Mouse (Mus musculus) midbrain, embryonic 15.5 days (tissue): Measurements from ENCODE around the gene Pgap1. TPM values are rescaled to one million over a fixed set of nuclear protein-coding genes. Genes with fewer than 3 reads are reported as not detected.

Experiments used
- ATAC-seq: fragments of 200-750 bp; cut with Nextera tagmentation; replicated peaks from 2 replicates; pipeline ENCODE4 v1.8.0; 2017; ENCODE audit warnings: moderate TSS enrichment
- H3K27ac ChIP-seq: fragments of 300-500 bp; sonication (generic); 2 replicates; pipeline ENCODE4 v1.5.1; 2015; ENCODE audit warnings: mild to moderate bottlenecking, inconsistent platforms
- H3K27me3 ChIP-seq: fragments of 300-500 bp; sonication (generic); replicated peaks from 2 replicates; pipeline ENCODE4 v1.6.1; 2015; ENCODE audit warnings: inconsistent platforms
- H3K36me3 ChIP-seq: fragments of 300-500 bp; sonication (generic); replicated peaks from 2 replicates; pipeline ENCODE4 v1.6.1; 2015; ENCODE audit warnings: inconsistent platforms
- H3K4me1 ChIP-seq: fragments of 300-500 bp; sonication (generic); 2 replicates; pipeline ENCODE4 v1.6.1; 2015; ENCODE audit warnings: inconsistent platforms
- H3K4me2 ChIP-seq: fragments of 300-500 bp; sonication (generic); 2 replicates; pipeline ENCODE4 v1.6.1; 2015; ENCODE audit warnings: inconsistent platforms, mild to moderate bottlenecking, moderate library complexity
- H3K4me3 ChIP-seq: fragments of 300-500 bp; sonication (generic); 2 replicates; pipeline ENCODE4 v1.5.1; 2015; ENCODE audit warnings: mild to moderate bottlenecking, inconsistent platforms
- H3K9ac ChIP-seq: fragments of 300-500 bp; sonication (generic); 2 replicates; pipeline ENCODE4 v1.6.1; 2015; ENCODE audit warnings: mild to moderate bottlenecking, inconsistent platforms
- H3K9me3 ChIP-seq: fragments of 300-500 bp; sonication (generic); 2 replicates; pipeline ENCODE4 v1.6.1; 2016; ENCODE audit warnings: inconsistent platforms
- WGBS: fragments of 180-500 bp; shearing (Covaris S2); methylation state at CpG from one replicate; pipeline ENCODE4 v1.1.7; 2015; ENCODE audit warnings: mixed read lengths; 5-methylcytosine and 5-hydroxymethylcytosine counted together
- polyA plus RNA-seq: library from polyadenylated mRNA; unstranded; fragments of >200 nt; fragmentation: Nextera tagmentation; extraction: Ambion mirVana; gene quantifications from 2 replicates; pipeline ENCODE4 v1.2.1, GENCODE M21; 2015

Gene Pgap1
- polyA plus RNA-seq, 1 experiment from 2014 or later, result 33.6 TPM

- H3K27ac ChIP-seq, result no peak overlapping the region
- H3K9ac ChIP-seq, result no peak overlapping the region
- H3K36me3 ChIP-seq, result peaks cover 20% of the 10 kb centered on the region
- H3K27me3 ChIP-seq, result no peaks in the 10 kb centered on the region
- no peak overlapping the region for H3K4me2 ChIP-seq
- ATAC-seq, result no peak
- H3K4me3 ChIP-seq, result no peak overlapping the region
- 73% methylated on average over 2 of the region's 2 CpGs for WGBS
- H3K4me1 ChIP-seq, result no peaks in the 10 kb centered on the region
- no peaks in the 10 kb centered on the region for H3K9me3 ChIP-seq
These were observed 59.0 kb downstream of the Pgap1 start for GRCm38 (mm10) chr1:54498496-54498895.

- Histone ChIP-seq H3K27ac (no peak overlapping the region), H3K36me3 (peaks cover 36% of the 10 kb centered on the region), H3K9ac (no peak overlapping the region), H3K4me2 (no peak overlapping the region), H3K9me3 (no peaks in the 10 kb centered on the region), H3K27me3 (no peaks in the 10 kb centered on the region), H3K4me1 (no peaks in the 10 kb centered on the region), H3K4me3 (no peak overlapping the region)
- ATAC-seq, result no peak
- WGBS, result 80% methylated on average over 1 of the region's 1 CpGs
These were observed 61.2 kb downstream of the Pgap1 start for GRCm38 (mm10) chr1:54496254-54496653.

GRCm38 (mm10) chr1:54493496-54493895 lies 64.0 kb downstream of the Pgap1 start:
- Histone ChIP-seq H3K36me3 (peaks cover 47% of the 10 kb centered on the region), H3K9me3 (no peaks in the 10 kb centered on the region)
- WGBS, result 96% methylated on average over 3 of the region's 3 CpGs

GRCm38 (mm10) chr1:54492435-54492841 lies 65.0 kb downstream of the Pgap1 start:
- Histone ChIP-seq H3K4me3 (no peak overlapping the region), H3K9ac (no peak overlapping the region), H3K27ac (no peak overlapping the region), H3K9me3 (no peaks in the 10 kb centered on the region), H3K4me2 (no peak overlapping the region), H3K36me3 (peaks cover 51% of the 10 kb centered on the region), H3K27me3 (no peaks in the 10 kb centered on the region), H3K4me1 (no peaks in the 10 kb centered on the region)
- ATAC-seq, result 0 out of 2 replicates have a peak, but pooled peaks have one; percentile 24
- 78% methylated on average over 2 of the region's 2 CpGs for WGBS

More at GRCm38 (mm10) chr1:54493496-54493895, 64.0 kb downstream of the Pgap1 start:
- Histone ChIP-seq H3K4me1 (no peaks in the 10 kb centered on the region), H3K9ac (no peak overlapping the region), H3K4me3 (no peak overlapping the region), H3K27ac (no peak overlapping the region), H3K4me2 (no peak overlapping the region), H3K27me3 (no peaks in the 10 kb centered on the region)
- ATAC-seq, result no peak

GRCm38 (mm10) chr1:54484744-54485420 lies 72.6 kb downstream of the Pgap1 start:
- ATAC-seq, result peak; percentile 58; the same call in 1 of the 2 replicates
- Histone ChIP-seq H3K4me2 (no peak overlapping the region), H3K4me1 (no peaks in the 10 kb centered on the region), H3K9me3 (no peaks in the 10 kb centered on the region), H3K4me3 (no peak overlapping the region), H3K27me3 (no peaks in the 10 kb centered on the region), H3K36me3 (peaks cover 32% of the 10 kb centered on the region), H3K27ac (no peak overlapping the region), H3K9ac (no peak overlapping the region)
- 50% methylated on average over 3 of the region's 3 CpGs for WGBS

GRCm38 (mm10) chr1:54480491-54480890 lies 77.0 kb downstream of the Pgap1 start:
- peaks cover 26% of the 10 kb centered on the region for H3K36me3 ChIP-seq
- no peaks in the 10 kb centered on the region for H3K4me1 ChIP-seq
- no peak overlapping the region for H3K9ac ChIP-seq
- no peaks in the 10 kb centered on the region for H3K9me3 ChIP-seq
- ATAC-seq, result no peak
- 96% methylated on average over 12 of the region's 12 CpGs for WGBS
- H3K27me3 ChIP-seq, result no peaks in the 10 kb centered on the region
- no peak overlapping the region for H3K4me3 ChIP-seq
- H3K4me2 ChIP-seq, result no peak overlapping the region
- no peak overlapping the region for H3K27ac ChIP-seq

- Histone ChIP-seq H3K9ac (no peak overlapping the region), H3K4me1 (no peaks in the 10 kb centered on the region), H3K9me3 (no peaks in the 10 kb centered on the region), H3K4me3 (no peak overlapping the region), H3K36me3 (no peaks in the 10 kb centered on the region), H3K27me3 (no peaks in the 10 kb centered on the region), H3K4me2 (no peak overlapping the region), H3K27ac (no peak overlapping the region)
- ATAC-seq, result no peak
These were observed 88.8 kb downstream of the Pgap1 start for GRCm38 (mm10) chr1:54468662-54469061.

GRCm38 (mm10) chr1:54467366-54467765 lies 90.1 kb downstream of the Pgap1 start:
- Histone ChIP-seq H3K27me3 (no peaks in the 10 kb centered on the region), H3K36me3 (no peaks in the 10 kb centered on the region), H3K4me1 (no peaks in the 10 kb centered on the region), H3K4me3 (no peak overlapping the region), H3K27ac (no peak overlapping the region), H3K9me3 (no peaks in the 10 kb centered on the region), H3K9ac (no peak overlapping the region), H3K4me2 (no peak overlapping the region)
- WGBS, result 97% methylated on average over 1 of the region's 1 CpGs
- no peak for ATAC-seq

- 91% methylated on average over 2 of the region's 2 CpGs for WGBS
- ATAC-seq, result no peak
- no peak overlapping the region for H3K9ac ChIP-seq
- no peak overlapping the region for H3K4me3 ChIP-seq
- no peaks in the 10 kb centered on the region for H3K4me1 ChIP-seq
- H3K36me3 ChIP-seq, result no peaks in the 10 kb centered on the region
- no peaks in the 10 kb centered on the region for H3K27me3 ChIP-seq
- H3K27ac ChIP-seq, result no peak overlapping the region
- H3K9me3 ChIP-seq, result no peaks in the 10 kb centered on the region
- no peak overlapping the region for H3K4me2 ChIP-seq
These were observed 105.4 kb downstream of the Pgap1 start for GRCm38 (mm10) chr1:54452116-54452515.

GRCm38 (mm10) chr1:54448833-54449232 lies 108.7 kb downstream of the Pgap1 start:
- no peak overlapping the region for H3K4me2 ChIP-seq
- no peak for ATAC-seq
- no peaks in the 10 kb centered on the region for H3K27me3 ChIP-seq
- H3K4me1 ChIP-seq, result no peaks in the 10 kb centered on the region
- 84% methylated on average over 4 of the region's 4 CpGs for WGBS
- no peaks in the 10 kb centered on the region for H3K9me3 ChIP-seq
- no peaks in the 10 kb centered on the region for H3K36me3 ChIP-seq
- H3K27ac ChIP-seq, result no peak overlapping the region
- H3K4me3 ChIP-seq, result no peak overlapping the region
- H3K9ac ChIP-seq, result no peak overlapping the region

- H3K4me2 ChIP-seq, result no peak overlapping the region
- no peak overlapping the region for H3K27ac ChIP-seq
- H3K9ac ChIP-seq, result no peak overlapping the region
- no peak for ATAC-seq
- no peaks in the 10 kb centered on the region for H3K36me3 ChIP-seq
- H3K4me3 ChIP-seq, result no peak overlapping the region
- no peaks in the 10 kb centered on the region for H3K9me3 ChIP-seq
- H3K4me1 ChIP-seq, result peaks cover 4% of the 10 kb centered on the region
- 48% methylated on average over 7 of the region's 7 CpGs for WGBS
- H3K27me3 ChIP-seq, result no peaks in the 10 kb centered on the region
These were observed 113.8 kb downstream of the Pgap1 start for GRCm38 (mm10) chr1:54443641-54444040.

- ATAC-seq, result peak; percentile 40; the same call in 1 of the 2 replicates
- Histone ChIP-seq H3K4me2 (peak overlapping the region; percentile 77), H3K36me3 (no peaks in the 10 kb centered on the region), H3K27me3 (no peaks in the 10 kb centered on the region), H3K9ac (peak overlapping the region; percentile 82; the same call in 1 of the 2 replicates), H3K9me3 (no peaks in the 10 kb centered on the region), H3K27ac (peak overlapping the region; percentile 40; the same call in 1 of the 2 replicates), H3K4me1 (peaks cover 26% of the 10 kb centered on the region), H3K4me3 (peak overlapping the region; percentile 90)
- 45% methylated on average over 3 of the region's 3 CpGs for WGBS
These were observed 118.4 kb downstream of the Pgap1 start for GRCm38 (mm10) chr1:54439080-54439476.
